Mouse (Mus musculus): Measurements from ENCODE around the gene Gm5134. TPM values are rescaled to one million over a fixed set of nuclear protein-coding genes. Genes with fewer than 3 reads are reported as not detected.

The Gm5134 gene
- total RNA-seq, 2 experiments from 2014 or later, result not detected

DNA sequence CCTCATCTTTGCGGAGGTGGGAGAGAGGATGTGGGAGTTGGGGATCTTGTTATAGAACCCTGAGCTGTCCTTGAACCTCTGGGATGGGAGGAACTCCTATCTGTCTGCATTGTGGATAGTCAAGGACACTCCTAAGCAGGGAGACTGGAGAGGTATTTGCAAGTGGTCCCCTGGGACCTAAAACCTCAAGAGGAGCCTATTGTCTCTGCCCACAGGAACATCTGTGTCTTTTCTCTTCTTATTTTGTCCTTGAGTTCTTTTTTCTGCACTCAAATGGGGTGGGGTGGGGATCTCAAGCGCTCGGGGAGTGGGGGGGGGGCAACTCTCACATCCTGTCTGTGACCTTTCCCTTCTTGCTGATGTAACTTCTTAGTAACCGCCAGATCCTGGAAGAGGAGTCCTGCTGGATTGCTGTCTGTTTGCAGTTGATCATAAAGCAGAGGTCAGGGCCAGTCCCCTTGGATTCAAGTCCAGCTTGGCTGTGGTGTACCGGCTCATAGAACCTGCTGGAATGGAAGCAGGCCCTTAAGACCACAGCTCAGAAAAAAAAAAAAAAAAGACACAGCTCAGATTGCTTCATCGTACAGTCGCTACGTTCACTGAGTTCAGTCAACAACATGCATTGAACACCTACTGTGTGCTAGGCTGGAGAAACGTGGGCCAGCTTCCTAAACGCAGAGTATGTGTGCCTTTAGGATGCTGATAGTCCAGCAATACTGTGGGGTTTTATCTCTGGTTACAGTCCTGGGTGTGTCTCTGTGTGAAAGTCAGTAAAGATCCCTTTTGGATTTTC is 16.3 kb upstream of the Gm5134 start:
- ATAC-seq (replicated peaks; ENCODE audit: low FRiP score, poor library complexity, severe bottlenecking), result peak; percentile 64

DNA sequence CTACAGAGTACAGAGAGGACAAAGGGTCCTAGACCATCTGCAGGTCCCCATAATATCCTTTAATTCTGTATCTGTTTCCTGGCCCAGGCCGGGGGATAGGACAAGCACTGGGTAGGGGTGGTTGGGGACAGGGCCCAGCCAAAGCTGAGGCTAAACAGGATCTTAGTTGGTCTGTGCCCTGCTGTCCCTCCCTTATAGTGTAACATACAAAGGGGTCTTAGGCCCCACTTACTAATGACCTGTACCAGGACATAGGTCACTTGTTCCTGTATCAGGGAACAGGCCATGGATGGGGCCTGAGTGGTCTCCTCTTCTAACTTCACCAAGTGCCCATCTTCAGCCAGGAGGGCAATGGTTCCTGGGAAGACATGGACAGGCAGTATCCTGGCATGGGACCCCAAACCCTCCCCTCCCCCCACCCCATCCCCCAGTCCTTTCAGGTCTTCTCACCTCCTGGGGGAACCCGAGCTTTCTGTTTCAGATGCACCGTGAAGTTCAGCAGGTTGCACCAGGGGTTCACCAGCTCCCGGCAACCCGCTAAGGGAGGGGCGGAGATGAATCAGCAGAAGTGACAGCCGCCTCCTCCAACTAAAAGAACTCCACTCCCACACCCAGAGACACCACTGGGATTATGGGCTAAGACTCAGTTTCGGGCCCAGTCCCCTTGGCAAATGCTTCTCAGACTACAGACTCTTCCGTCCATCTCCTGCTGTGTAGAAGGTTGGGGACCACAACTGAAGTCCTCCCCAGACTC is 14.7 kb upstream of the Gm5134 start:
- peak; percentile 83 for ATAC-seq (replicated peaks; ENCODE audit: low FRiP score, poor library complexity, severe bottlenecking)

DNA sequence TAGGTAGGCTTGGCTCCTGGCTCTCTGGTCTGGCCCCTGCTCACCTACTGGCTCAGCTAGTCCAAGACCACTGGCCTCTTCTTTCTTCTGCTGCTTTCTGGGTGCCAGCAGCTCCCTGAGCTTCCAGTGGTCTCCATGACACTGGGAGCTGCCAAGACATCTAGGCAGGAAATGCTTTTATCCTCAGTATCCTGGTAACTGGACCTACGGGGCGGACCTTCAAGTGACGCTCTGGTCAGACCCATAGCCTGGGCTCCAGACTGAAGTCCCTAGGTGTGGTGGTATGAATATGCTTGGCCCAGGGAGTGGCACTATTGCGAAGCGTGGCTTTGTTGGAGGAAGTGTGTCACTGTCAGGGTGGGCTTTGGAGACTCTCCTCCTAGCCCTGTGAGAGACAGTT is 13.8 kb upstream of the Gm5134 start, which contains the start of gene Gm867:
Gene Gm867 (minus strand): TSS at position 153 of the 400 bp plus-strand sequence.
- no peak for ATAC-seq (replicated peaks; ENCODE audit: low FRiP score, poor library complexity, severe bottlenecking)

DNA sequence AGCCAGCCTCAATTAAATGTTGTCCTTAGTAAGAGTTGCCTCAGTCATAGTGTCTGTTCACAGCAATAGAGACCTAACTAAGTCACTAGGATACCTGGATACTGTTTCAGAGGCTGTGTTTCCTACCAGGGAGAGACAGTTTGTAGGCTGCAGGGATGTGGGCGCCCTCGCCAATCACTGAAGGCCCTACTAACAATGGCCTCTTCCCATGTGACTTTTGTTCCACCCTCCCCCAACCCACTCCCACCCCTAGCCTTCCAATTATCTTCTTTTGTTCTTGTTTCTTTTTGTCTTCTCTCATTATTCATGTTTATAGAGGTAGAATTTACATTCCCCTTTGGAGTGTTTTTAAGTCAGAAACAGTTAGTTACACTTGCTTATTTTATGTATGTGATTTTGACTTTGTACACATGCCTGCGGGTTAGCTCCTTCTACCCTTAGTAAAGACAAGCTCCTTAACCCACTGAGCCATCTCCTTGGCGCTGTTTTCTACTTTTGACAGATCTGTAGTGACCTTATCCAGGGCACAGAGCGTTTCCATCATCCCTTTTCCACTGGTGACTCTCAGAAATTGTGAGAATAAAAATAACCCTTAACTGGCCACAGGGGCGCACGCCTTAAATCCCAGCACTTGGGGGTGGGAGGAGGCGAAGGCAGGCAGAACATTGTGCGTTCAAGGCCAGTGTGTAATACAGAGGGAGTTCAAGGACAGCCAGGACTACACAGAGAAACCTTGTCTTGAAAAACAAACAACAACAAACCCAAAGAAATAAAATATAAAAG is 13.1 kb upstream of the Gm5134 start:
- no peak for ATAC-seq (replicated peaks; ENCODE audit: low FRiP score, poor library complexity, severe bottlenecking)

DNA sequence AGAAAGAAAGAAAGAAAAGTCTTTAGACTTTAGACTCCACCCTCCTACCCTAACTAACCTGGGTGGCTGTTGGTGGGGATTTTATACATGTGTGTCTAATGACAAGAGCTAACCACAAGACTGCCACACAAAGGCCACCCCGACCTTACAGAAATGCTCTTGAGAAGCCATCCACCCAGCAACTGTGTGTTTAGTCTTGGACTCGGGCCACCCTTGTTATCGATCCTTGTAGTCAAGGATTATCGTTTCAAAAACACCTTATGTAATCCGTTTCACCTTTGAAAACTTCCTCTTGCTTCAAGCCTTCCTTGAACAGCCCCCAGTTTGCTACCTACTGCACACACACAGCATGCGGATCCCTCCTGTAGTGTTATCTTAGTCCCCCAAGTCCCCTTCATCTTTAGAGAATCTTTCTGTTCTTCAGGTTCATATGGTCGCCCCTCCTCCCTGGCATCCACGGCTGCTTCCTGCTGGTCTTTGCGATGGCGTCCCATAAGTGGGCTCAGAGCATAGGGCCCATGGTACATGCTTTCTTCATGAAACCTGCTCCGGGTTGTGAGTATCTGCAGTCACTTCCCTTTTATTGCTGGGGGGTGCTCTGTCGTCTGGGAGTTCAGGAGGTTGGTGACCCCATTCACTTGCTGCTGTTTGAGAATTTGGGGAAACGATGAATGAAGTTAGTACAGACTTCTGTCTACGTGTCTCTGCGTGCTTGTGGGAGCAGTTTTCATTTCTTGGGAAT is 11.4 kb upstream of the Gm5134 start, which contains the start of gene Vpreb3:
Gene Vpreb3 (plus strand): TSS at position 322 of the 742 bp plus-strand sequence.
- no peak for ATAC-seq (replicated peaks; ENCODE audit: low FRiP score, poor library complexity, severe bottlenecking)

DNA sequence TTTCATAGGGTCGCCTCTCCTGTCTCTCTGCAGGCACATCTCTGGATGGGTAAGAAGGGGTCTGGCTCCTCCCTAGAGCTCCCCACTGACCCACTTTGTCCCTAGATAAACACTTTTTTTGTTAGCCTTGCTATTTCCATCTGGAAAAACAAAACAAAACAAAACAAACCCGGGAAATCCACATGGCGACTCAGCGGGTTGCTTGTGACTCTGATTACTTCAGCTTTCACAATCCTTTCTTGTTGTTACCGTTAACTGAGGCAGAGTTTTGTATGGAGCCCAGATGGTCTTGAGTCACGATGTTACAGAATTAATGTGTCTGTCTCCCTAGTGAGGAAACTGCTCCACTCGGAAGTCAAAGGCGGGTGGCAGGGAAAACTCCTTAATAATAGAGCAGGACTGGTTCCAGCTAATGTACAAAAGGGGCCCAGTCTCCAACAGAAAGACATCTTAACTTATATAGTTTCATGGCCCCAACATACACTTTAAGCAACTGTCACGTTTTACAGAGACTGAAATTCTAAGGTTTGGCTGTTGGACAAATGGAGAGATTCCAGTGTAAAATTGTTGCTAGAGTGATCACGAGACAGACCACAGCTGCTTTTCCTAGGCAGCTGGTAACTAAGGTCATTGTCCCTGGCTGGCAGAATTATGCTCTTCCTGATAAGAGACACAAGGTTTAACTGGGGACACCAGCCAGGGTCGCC is 10.1 kb upstream of the Gm5134 start:
- ATAC-seq (replicated peaks; ENCODE audit: low FRiP score, poor library complexity, severe bottlenecking), result no peak

DNA sequence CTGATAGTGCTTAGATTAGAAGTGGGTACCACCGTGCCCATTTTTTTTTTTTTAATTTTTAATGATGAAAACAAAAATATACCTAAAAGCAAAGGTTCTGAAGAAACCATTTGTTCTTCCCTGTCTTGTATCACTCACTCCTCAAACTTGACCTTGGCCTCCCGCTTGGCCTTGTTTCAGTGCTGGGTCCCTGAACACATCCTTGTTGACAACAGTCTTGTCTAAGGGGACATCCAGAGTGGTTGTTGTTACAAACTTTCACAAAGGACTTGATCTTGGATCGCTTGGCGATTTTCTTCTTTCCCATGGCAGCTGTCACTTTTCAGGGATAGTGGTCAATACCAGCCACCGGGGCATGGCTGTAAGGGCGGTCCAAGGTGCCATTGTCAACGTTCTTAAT is 9.1 kb upstream of the Gm5134 start:
- no peak for ATAC-seq (replicated peaks; ENCODE audit: low FRiP score, poor library complexity, severe bottlenecking)

DNA sequence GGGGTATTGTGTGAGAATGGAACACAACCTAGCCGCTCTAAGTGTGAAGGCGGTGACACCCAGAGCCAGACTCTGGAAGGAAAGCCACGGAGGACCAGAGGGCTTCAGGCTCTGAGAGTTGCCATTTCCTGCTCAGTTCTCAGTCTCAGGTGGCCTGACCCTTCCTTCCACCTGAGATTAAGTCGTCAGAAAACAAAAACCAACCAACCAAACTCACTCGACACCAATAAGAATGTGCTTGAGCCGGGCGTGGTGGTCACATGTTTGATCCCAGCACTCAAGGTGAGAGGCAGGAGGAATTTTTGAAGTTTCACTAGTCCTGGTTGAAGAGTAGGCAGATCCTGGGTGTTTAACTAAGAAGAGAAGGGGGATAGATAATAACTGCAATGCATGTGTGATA is 8.4 kb upstream of the Gm5134 start:
- ATAC-seq (replicated peaks; ENCODE audit: low FRiP score, poor library complexity, severe bottlenecking), result no peak

DNA sequence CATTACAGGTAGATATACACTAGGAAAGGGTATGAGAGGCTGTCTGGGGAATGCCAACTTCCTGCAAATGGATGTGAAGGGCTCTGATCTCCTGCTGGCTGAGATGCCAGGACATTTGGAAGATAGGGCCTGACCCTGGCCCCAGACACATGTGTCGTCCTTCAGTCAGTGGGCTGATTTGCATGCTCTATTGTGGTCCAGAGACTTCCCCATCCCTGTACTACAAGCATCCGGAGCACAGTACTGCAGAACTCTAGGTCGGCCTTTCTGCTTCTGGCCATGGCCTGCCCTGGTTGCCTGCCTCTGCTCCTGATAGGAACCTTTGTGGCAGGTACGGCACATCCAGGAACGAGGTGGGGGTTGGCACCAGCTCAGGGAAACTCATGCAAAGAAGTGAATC is 6.2 kb upstream of the Gm5134 start:
- ATAC-seq (replicated peaks; ENCODE audit: low FRiP score, poor library complexity, severe bottlenecking), result no peak

DNA sequence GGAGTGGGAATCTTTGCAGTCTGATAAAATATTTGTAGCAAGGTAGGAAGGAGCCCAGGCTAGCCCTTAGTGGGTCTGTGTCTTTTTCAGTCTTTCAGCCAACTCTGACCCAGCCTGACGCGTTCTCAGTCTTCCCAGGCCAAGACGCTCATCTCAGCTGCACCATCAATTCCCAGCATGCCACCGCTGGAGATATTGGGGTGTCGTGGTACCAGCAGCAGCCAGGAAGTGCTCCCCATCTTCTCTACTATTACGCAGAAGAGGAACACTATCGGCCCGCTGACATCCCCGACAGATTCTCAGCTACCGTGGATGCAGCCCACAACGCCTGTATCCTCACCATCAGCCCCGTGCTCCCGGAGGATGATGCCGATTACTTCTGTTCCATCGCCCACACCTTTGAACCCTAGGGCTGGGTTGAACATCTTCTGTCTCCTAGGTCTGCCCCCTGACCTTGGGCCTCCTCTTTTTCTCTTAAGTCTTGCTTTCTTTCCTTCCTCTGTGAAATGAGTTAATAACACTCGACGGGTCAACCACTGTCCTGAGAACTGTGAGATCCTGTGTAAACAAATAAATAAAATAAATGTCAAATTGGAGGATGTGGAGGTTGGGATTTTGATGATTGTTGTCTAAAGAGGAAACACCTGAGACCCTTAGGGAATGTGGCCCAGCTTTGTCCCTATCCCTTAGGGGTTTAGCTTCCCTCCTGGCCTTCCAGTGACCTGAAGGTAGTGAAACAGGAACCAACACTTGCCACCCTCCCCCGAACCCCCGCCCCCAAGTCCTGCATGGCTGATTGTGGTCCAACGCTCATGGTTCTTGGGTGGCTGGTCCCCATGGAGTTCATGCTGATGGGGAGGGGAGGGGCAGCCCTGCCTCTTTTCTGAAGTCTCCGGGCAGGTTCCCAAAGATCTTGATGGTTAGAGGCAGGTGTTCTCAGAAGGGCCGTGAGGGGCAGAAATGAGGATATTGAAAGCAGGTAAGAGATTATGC is 5.0 kb upstream of the Gm5134 start:
- ATAC-seq (replicated peaks; ENCODE audit: low FRiP score, poor library complexity, severe bottlenecking), result no peak

DNA sequence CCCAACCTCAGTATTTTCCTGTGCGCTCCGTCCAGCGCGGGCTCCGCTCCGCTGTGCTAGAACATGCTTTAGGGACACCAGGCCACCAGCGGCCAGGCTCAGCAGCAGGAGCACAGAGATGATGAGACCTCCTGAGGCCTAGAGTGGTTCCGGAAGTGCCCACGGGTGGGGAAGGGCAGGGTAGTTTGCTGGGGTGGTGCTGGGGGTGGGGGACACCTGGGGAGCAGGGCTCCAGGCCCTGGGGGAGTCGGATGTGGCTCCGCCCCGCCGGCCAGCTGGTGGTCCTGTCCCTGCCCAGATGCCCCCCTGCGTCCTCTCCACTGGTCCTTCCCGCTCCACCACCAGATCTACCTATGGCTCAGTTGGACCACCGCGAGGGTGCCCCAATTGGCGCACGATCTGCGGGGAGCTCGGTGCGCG is 3.5 kb upstream of the Gm5134 start:
- ATAC-seq (replicated peaks; ENCODE audit: low FRiP score, poor library complexity, severe bottlenecking), result 0 out of 2 replicates have a peak, but pooled peaks have one; percentile 15

DNA sequence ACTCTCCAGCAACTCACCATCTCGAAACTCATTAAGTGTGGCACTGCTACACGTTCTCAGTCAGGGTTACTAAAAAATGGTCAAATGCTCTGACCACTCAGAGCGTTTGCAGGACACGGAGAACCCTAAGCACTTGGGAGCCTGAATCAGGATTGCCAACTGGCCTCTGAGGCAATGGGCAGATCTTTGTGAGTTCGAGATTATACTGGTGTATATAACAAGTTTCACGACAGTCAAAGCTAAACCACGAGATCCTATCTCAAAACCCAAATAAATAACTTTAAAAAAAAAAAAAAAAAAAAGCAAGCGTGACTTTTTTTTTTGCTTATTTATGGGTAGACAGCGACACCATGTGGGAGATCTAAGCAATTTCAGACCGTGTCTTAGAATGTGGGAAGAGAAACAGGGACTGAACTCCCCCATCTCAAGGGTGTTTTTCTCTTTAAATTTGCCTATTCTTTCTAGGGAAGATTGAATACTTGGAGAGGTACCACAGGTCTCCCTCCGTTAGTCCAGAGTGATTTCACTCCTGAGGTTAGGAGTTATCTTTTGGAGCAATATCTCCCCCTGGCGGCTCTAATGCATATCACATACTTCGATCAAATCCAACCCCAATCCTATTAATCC is 2.8 kb upstream of the Gm5134 start:
- ATAC-seq (replicated peaks; ENCODE audit: low FRiP score, poor library complexity, severe bottlenecking), result peak; percentile 82

DNA sequence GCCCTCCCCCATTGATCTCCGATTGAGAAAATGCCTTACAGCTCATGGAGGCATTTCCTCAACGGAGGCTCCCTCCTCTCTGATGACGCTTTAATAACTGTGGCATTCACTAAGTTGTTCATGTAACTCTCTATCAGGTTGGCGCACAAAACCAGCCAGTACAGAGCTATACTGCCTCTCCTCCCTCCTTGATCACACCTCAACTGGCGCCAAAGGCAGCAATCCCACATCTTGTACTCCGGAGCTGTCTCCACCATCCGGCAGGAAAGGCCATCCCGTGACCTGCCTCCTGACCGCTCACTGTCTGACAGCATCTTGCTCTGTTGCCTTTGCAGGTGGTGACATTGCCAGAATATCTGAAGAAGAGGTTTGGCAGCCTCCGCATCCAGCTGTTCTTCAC is 19.5 kb downstream of the Gm5134 start:
- ATAC-seq (replicated peaks; ENCODE audit: low FRiP score, poor library complexity, severe bottlenecking), result no peak

DNA sequence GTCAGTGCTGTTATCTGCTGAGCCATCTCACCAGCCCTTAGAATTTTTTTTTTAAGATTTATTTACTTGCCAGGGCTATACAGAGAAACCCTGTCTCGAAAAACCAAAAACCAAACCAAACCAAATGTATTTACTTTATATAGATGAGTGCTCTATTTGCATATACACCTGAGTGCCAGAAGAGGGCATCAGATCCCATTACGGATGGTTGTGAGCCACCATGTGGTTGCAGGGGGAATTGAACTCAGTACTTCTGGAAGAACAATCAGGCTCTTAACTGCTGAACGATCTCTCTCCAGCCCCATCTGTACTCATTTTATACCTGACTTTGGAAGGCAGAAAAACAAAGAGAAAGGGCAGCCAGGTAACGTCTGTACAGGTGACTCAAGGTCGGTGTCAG is 20.9 kb downstream of the Gm5134 start:
- no peak for ATAC-seq (replicated peaks; ENCODE audit: low FRiP score, poor library complexity, severe bottlenecking)

DNA sequence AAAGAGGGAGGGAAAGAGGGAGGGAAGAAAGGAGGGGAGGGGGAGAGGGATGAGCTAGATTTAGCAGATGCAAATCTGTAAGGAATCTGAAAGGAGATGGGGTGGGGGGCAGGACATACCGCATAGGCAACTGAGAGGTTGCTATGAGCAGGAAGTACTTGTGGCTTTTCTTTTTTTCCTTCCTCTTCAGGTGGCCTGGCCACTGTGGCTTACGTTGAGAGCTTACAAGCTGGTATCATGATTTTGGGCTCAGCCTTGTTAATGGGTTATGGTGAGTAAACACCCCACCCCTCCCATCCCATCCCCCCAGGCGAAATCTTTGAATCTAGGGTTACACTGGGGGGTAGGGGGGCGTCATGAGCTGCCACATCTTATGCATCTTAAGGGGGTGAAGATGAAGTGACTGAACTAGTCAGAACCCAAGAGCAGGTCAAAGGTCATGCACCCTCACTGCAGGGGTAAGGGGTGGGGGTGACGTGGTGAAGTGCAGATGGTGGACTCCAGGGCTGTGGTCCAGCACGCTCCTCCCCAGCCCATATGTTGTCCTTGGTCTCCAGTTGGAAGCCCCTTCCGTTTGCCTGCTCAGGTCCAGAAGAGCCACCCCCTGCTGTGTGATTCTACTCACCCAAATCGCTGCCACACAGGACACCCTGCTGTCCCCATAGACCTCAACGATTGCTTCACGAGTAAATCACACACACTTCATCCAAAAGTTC is 24.0 kb downstream of the Gm5134 start:
- no peak for ATAC-seq (replicated peaks; ENCODE audit: low FRiP score, poor library complexity, severe bottlenecking)

DNA sequence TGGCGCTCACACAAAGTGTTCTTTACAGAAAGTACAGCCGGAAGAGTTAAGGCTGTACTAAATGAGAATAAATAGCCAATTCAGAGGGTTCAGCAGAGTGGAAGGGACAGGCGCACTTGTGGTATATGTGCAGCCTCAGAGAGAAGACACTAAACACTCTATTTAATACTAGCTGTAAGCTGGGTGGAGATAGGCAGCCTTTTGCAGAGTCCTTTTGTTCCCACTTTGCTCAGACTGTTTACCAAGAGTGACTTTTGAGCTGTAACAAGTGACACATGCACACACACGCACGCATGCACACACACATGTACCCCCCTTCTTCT is 24.5 kb downstream of the Gm5134 start:
- no peak for ATAC-seq (replicated peaks; ENCODE audit: low FRiP score, poor library complexity, severe bottlenecking)

DNA sequence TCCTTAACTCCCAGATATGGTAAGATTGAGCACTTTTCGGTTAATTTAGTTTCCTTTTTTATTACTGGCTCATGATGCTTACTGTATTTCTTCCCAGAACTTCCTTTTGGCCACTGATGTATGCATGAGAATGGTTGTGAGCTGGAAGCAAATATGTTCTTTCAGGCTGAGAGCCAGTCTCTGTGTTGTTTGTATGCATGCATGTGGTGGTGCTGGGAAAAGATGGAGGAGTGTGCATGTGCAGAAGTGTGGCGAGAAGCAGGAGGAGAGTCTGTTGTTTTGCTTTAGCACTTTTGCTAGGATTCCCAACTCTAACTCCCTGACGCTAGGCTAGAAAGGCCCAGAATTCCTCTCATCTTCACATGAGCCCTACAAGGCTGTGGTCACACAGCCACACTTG is 25.1 kb downstream of the Gm5134 start:
- ATAC-seq (replicated peaks; ENCODE audit: low FRiP score, poor library complexity, severe bottlenecking), result no peak
